Mouse (Mus musculus): ENCODE data around the gene Coq9. TPM values are rescaled to one million over a fixed set of nuclear protein-coding genes. Genes with fewer than 3 reads are reported as not detected.
A peak's percentile ranks its signal among the peaks of the same experiment; 100 is the strongest.

Coq9 gene
- polyA plus RNA-seq, 1 experiment from 2014 or later: 80.4 TPM

GRCm38 (mm10) chr8:94869146-94869545 lies 31.0 kb downstream of the Coq9 start:
- Histone ChIP-seq H3K9ac (replicated peaks; ENCODE audit: low read depth, low read length) (no peak overlapping the region), H3K4me3 (ENCODE audit: low read depth, low read length) (no peak overlapping the region), H3K36me3 (ENCODE audit: control insufficient read depth, insufficient read depth, low read length) (peaks cover 32% of the 10 kb centered on the region), H3K27ac (ENCODE audit: low read length) (no peak overlapping the region), H3K4me2 (replicated peaks; ENCODE audit: low read depth, low read length) (no peak overlapping the region), H3K27me3 (ENCODE audit: control insufficient read depth, insufficient read depth, low read length) (no peaks in the 10 kb centered on the region), H3K4me1 (ENCODE audit: control insufficient read depth, insufficient read depth, low read length) (peaks cover 28% of the 10 kb centered on the region), H3K9me3 (ENCODE audit: control insufficient read depth, low read depth, low read length) (no peaks in the 10 kb centered on the region)
- WGBS: 66% methylated on average over 7 of the region's 7 CpGs
- no peak for ATAC-seq (ENCODE audit: insufficient number of reproducible peaks, insufficient read depth, low FRiP score, low read depth)

GRCm38 (mm10) chr8:94870003-94870402 lies 31.9 kb downstream of the Coq9 start:
- peaks cover 34% of the 10 kb centered on the region for H3K4me1 ChIP-seq (ENCODE audit: control insufficient read depth, insufficient read depth, low read length)
- no peaks in the 10 kb centered on the region for H3K27me3 ChIP-seq (ENCODE audit: control insufficient read depth, insufficient read depth, low read length)
- WGBS: 24% methylated on average over 4 of the region's 4 CpGs
- peaks cover 23% of the 10 kb centered on the region for H3K36me3 ChIP-seq (ENCODE audit: control insufficient read depth, insufficient read depth, low read length)
- H3K27ac ChIP-seq (ENCODE audit: low read length): no peak overlapping the region
- no peaks in the 10 kb centered on the region for H3K9me3 ChIP-seq (ENCODE audit: control insufficient read depth, low read depth, low read length)
- H3K4me2 ChIP-seq (replicated peaks; ENCODE audit: low read depth, low read length): peak overlapping the region; percentile 93
- no peak overlapping the region; the same call in 1 of the 2 replicates for H3K4me3 ChIP-seq (ENCODE audit: low read depth, low read length)
- peak overlapping the region; percentile 25; the same call in 1 of the 2 replicates for H3K9ac ChIP-seq (replicated peaks; ENCODE audit: low read depth, low read length)
- ATAC-seq (ENCODE audit: insufficient number of reproducible peaks, insufficient read depth, low FRiP score, low read depth): no peak

GRCm38 (mm10) chr8:94870474-94871107 lies 32.5 kb downstream of the Coq9 start:
- H3K4me2 ChIP-seq (replicated peaks; ENCODE audit: low read depth, low read length): peak overlapping the region; percentile 93
- H3K9ac ChIP-seq (replicated peaks; ENCODE audit: low read depth, low read length): peak overlapping the region; percentile 25; the same call in 1 of the 2 replicates
- H3K36me3 ChIP-seq (ENCODE audit: control insufficient read depth, insufficient read depth, low read length): peaks cover 17% of the 10 kb centered on the region
- no peak overlapping the region for H3K27ac ChIP-seq (ENCODE audit: low read length)
- 5% methylated on average over 22 of the region's 22 CpGs for WGBS
- H3K4me3 ChIP-seq (ENCODE audit: low read depth, low read length): peak overlapping the region; percentile 41
- no peaks in the 10 kb centered on the region for H3K9me3 ChIP-seq (ENCODE audit: control insufficient read depth, low read depth, low read length)
- peaks cover 40% of the 10 kb centered on the region for H3K4me1 ChIP-seq (ENCODE audit: control insufficient read depth, insufficient read depth, low read length)
- H3K27me3 ChIP-seq (ENCODE audit: control insufficient read depth, insufficient read depth, low read length): no peaks in the 10 kb centered on the region
- 0 out of 2 replicates have a peak, but pooled peaks have one; percentile 2 for ATAC-seq (ENCODE audit: insufficient number of reproducible peaks, insufficient read depth, low FRiP score, low read depth)

- Histone ChIP-seq H3K9me3 (ENCODE audit: control insufficient read depth, low read depth, low read length) (no peaks in the 10 kb centered on the region), H3K27me3 (ENCODE audit: control insufficient read depth, insufficient read depth, low read length) (no peaks in the 10 kb centered on the region), H3K36me3 (ENCODE audit: control insufficient read depth, insufficient read depth, low read length) (peaks cover 10% of the 10 kb centered on the region), H3K9ac (replicated peaks; ENCODE audit: low read depth, low read length) (peak overlapping the region; percentile 15; the same call in 1 of the 2 replicates), H3K4me2 (replicated peaks; ENCODE audit: low read depth, low read length) (peak overlapping the region; percentile 93), H3K4me1 (ENCODE audit: control insufficient read depth, insufficient read depth, low read length) (peaks cover 41% of the 10 kb centered on the region), H3K4me3 (ENCODE audit: low read depth, low read length) (peak overlapping the region; percentile 41), H3K27ac (ENCODE audit: low read length) (peak overlapping the region; percentile 52)
- 6% methylated on average over 7 of the region's 7 CpGs for WGBS
- ATAC-seq (ENCODE audit: insufficient number of reproducible peaks, insufficient read depth, low FRiP score, low read depth): peak; percentile 81
Measured at GRCm38 (mm10) chr8:94871108-94871894, 33.2 kb downstream of the Coq9 start.

- peaks cover 3% of the 10 kb centered on the region; the same call in 1 of the 2 replicates for H3K36me3 ChIP-seq (ENCODE audit: control insufficient read depth, insufficient read depth, low read length)
- H3K27me3 ChIP-seq (ENCODE audit: control insufficient read depth, insufficient read depth, low read length): no peaks in the 10 kb centered on the region
- no peak overlapping the region for H3K9ac ChIP-seq (replicated peaks; ENCODE audit: low read depth, low read length)
- no peaks in the 10 kb centered on the region for H3K9me3 ChIP-seq (ENCODE audit: control insufficient read depth, low read depth, low read length)
- WGBS: 52% methylated on average over 3 of the region's 3 CpGs
- no peak for ATAC-seq (ENCODE audit: insufficient number of reproducible peaks, insufficient read depth, low FRiP score, low read depth)
- H3K27ac ChIP-seq (ENCODE audit: low read length): peak overlapping the region; percentile 52; the same call in 1 of the 2 replicates
- H3K4me3 ChIP-seq (ENCODE audit: low read depth, low read length): no peak overlapping the region
- peak overlapping the region; percentile 93 for H3K4me2 ChIP-seq (replicated peaks; ENCODE audit: low read depth, low read length)
- H3K4me1 ChIP-seq (ENCODE audit: control insufficient read depth, insufficient read depth, low read length): peaks cover 41% of the 10 kb centered on the region
Measured at GRCm38 (mm10) chr8:94872156-94872555, 34.0 kb downstream of the Coq9 start.

- no peak for ATAC-seq (ENCODE audit: insufficient number of reproducible peaks, insufficient read depth, low FRiP score, low read depth)
- Histone ChIP-seq H3K27me3 (ENCODE audit: control insufficient read depth, insufficient read depth, low read length) (no peaks in the 10 kb centered on the region), H3K9ac (replicated peaks; ENCODE audit: low read depth, low read length) (no peak overlapping the region), H3K9me3 (ENCODE audit: control insufficient read depth, low read depth, low read length) (no peaks in the 10 kb centered on the region), H3K36me3 (ENCODE audit: control insufficient read depth, insufficient read depth, low read length) (0 out of 2 replicates have a peak, but pooled peaks cover 2% of the 10 kb centered on the region), H3K4me2 (replicated peaks; ENCODE audit: low read depth, low read length) (peak overlapping the region; percentile 93; the same call in 1 of the 2 replicates), H3K4me1 (ENCODE audit: control insufficient read depth, insufficient read depth, low read length) (peaks cover 41% of the 10 kb centered on the region), H3K4me3 (ENCODE audit: low read depth, low read length) (no peak overlapping the region), H3K27ac (ENCODE audit: low read length) (no peak overlapping the region)
- WGBS: 93% methylated on average over 2 of the region's 2 CpGs
Measured at GRCm38 (mm10) chr8:94872576-94872975, 34.5 kb downstream of the Coq9 start.

- H3K4me2 ChIP-seq (replicated peaks; ENCODE audit: low read depth, low read length): peak overlapping the region; percentile 89
- H3K27ac ChIP-seq (ENCODE audit: low read length): no peak overlapping the region
- H3K9ac ChIP-seq (replicated peaks; ENCODE audit: low read depth, low read length): no peak overlapping the region; the same call in 1 of the 2 replicates
- 11% methylated on average over 6 of the region's 6 CpGs for WGBS
- no peak for ATAC-seq (ENCODE audit: insufficient number of reproducible peaks, insufficient read depth, low FRiP score, low read depth)
- peaks cover 37% of the 10 kb centered on the region for H3K4me1 ChIP-seq (ENCODE audit: control insufficient read depth, insufficient read depth, low read length)
- no peaks in the 10 kb centered on the region for H3K27me3 ChIP-seq (ENCODE audit: control insufficient read depth, insufficient read depth, low read length)
- H3K36me3 ChIP-seq (ENCODE audit: control insufficient read depth, insufficient read depth, low read length): no peaks in the 10 kb centered on the region
- H3K4me3 ChIP-seq (ENCODE audit: low read depth, low read length): peak overlapping the region; percentile 56; the same call in 1 of the 2 replicates
- H3K9me3 ChIP-seq (ENCODE audit: control insufficient read depth, low read depth, low read length): no peaks in the 10 kb centered on the region
Measured at GRCm38 (mm10) chr8:94874358-94874757, 36.2 kb downstream of the Coq9 start.

GRCm38 (mm10) chr8:94875096-94875870 lies 37.2 kb downstream of the Coq9 start:
- Histone ChIP-seq H3K36me3 (ENCODE audit: control insufficient read depth, insufficient read depth, low read length) (no peaks in the 10 kb centered on the region), H3K4me1 (ENCODE audit: control insufficient read depth, insufficient read depth, low read length) (peaks cover 34% of the 10 kb centered on the region), H3K27me3 (ENCODE audit: control insufficient read depth, insufficient read depth, low read length) (no peaks in the 10 kb centered on the region), H3K9me3 (ENCODE audit: control insufficient read depth, low read depth, low read length) (no peaks in the 10 kb centered on the region), H3K4me3 (ENCODE audit: low read depth, low read length) (peak overlapping the region; percentile 56), H3K27ac (ENCODE audit: low read length) (peak overlapping the region; percentile 71; the same call in 1 of the 2 replicates), H3K9ac (replicated peaks; ENCODE audit: low read depth, low read length) (peak overlapping the region; percentile 50), H3K4me2 (replicated peaks; ENCODE audit: low read depth, low read length) (peak overlapping the region; percentile 89)
- ATAC-seq (ENCODE audit: insufficient number of reproducible peaks, insufficient read depth, low FRiP score, low read depth): no peak
- WGBS: 12% methylated on average over 17 of the region's 17 CpGs
